Mouse (Mus musculus) hindbrain, embryonic 15.5 days (tissue): Measurements from ENCODE around the gene Slc6a13. TPM values are rescaled to one million over a fixed set of nuclear protein-coding genes. Genes with fewer than 3 reads are reported as not detected.
A peak's percentile ranks its signal among the peaks of the same experiment; 100 is the strongest.

ENCODE experiments used
- ATAC-seq: fragments of 200-750 bp; cut with Nextera tagmentation; 2 replicates; pipeline ENCODE4 v1.8.0; 2017; ENCODE audit warnings: low read depth, moderate number of reproducible peaks, moderate TSS enrichment; ENCODE audit not compliant: low FRiP score
- H3K27ac ChIP-seq: fragments of 300-500 bp; sonication (generic); replicated peaks from 2 replicates; pipeline ENCODE4 v1.5.1; 2015; ENCODE audit warnings: mild to moderate bottlenecking, inconsistent platforms
- H3K27me3 ChIP-seq: fragments of 300-500 bp; sonication (generic); 2 replicates; pipeline ENCODE4 v1.6.1; 2015; ENCODE audit warnings: control low read depth, inconsistent platforms
- H3K36me3 ChIP-seq: fragments of 300-500 bp; sonication (generic); 2 replicates; pipeline ENCODE4 v1.6.1; 2015; ENCODE audit warnings: control low read depth, inconsistent platforms
- H3K4me1 ChIP-seq: fragments of 300-500 bp; sonication (generic); replicated peaks from 2 replicates; pipeline ENCODE4 v1.6.1; 2015; ENCODE audit warnings: control low read depth, inconsistent platforms
- H3K4me2 ChIP-seq: fragments of 300-500 bp; sonication (generic); 2 replicates; pipeline ENCODE4 v1.6.1; 2015; ENCODE audit warnings: moderate library complexity, mild to moderate bottlenecking, inconsistent platforms
- H3K4me3 ChIP-seq: fragments of 300-500 bp; sonication (generic); 2 replicates; pipeline ENCODE4 v1.5.1; 2015; ENCODE audit warnings: mild to moderate bottlenecking, inconsistent platforms
- H3K9ac ChIP-seq: fragments of 300-500 bp; sonication (generic); 2 replicates; pipeline ENCODE4 v1.6.1; 2015; ENCODE audit warnings: inconsistent platforms
- H3K9me3 ChIP-seq: fragments of 300-500 bp; sonication (generic); 2 replicates; pipeline ENCODE4 v1.6.1; 2016; ENCODE audit warnings: control low read depth, inconsistent platforms
- WGBS: fragments of 180-500 bp; shearing (Covaris S2); methylation state at CpG from one replicate; pipeline ENCODE4 v1.1.7; 2015; 5-methylcytosine and 5-hydroxymethylcytosine counted together
- polyA plus RNA-seq: library from polyadenylated mRNA; unstranded; fragments of >200 nt; fragmentation: Nextera tagmentation; extraction: Ambion mirVana; gene quantifications from 2 replicates; pipeline ENCODE4 v1.2.1, GENCODE M21; 2015

Gene Slc6a13
- polyA plus RNA-seq, 1 experiment from 2014 or later, result 49.1 TPM

DNA sequence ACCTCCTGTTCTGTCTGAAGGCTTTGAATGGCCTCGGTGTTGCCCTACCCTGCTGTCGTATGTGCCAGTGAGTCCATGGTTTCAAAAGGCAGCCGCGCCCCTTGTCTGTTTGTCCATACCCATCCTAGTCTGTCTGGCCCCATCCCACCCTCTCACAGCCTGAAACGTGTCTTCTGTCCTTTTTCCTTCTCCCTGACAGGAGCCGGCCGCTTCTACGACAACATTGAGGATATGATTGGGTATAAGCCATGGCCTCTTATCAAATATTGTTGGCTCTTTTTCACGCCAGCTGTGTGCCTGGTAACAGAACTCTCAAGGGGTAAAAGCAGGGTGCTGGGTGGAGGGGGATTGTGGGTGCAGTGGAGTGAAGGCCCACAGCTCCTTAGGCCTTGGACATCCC lies 35.8 kb downstream of the Slc6a13 start:
- no peak overlapping the region for H3K4me2 ChIP-seq
- WGBS, result 90% methylated on average over 9 of the region's 9 CpGs
- H3K36me3 ChIP-seq, result no peaks in the 10 kb centered on the region
- no peak overlapping the region for H3K4me3 ChIP-seq
- H3K27ac ChIP-seq, result no peak overlapping the region
- H3K9ac ChIP-seq, result no peak overlapping the region
- no peaks in the 10 kb centered on the region for H3K4me1 ChIP-seq
- ATAC-seq, result no peak
- no peaks in the 10 kb centered on the region for H3K9me3 ChIP-seq
- H3K27me3 ChIP-seq, result 0 out of 2 replicates have a peak, but pooled peaks cover 2% of the 10 kb centered on the region

DNA sequence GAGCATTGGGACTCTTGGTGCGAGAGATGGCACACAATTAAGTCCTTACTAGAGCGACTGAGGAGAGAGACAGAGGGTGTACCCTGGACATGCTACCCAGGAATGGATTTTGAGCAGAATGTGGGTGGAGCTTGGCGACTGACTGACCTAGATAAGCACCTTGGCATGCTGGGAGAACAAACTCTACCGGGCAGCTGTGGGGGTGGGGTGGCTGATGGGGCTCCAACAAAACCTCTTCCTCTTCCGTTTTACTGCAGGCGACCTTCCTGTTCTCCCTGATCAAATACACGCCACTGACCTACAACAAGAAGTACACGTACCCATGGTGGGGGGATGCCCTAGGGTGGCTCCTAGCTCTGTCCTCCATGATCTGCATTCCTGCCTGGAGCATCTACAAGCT lies 36.5 kb downstream of the Slc6a13 start:
- whole genome bisulfite sequencing, result 81% methylated on average over 8 of the region's 8 CpGs
- no peak overlapping the region for H3K4me3 ChIP-seq
- no peaks in the 10 kb centered on the region for H3K4me1 ChIP-seq
- no peak for ATAC-seq
- 0 out of 2 replicates have a peak, but pooled peaks cover 2% of the 10 kb centered on the region for H3K27me3 ChIP-seq
- H3K36me3 ChIP-seq, result no peaks in the 10 kb centered on the region
- no peaks in the 10 kb centered on the region for H3K9me3 ChIP-seq
- no peak overlapping the region for H3K4me2 ChIP-seq
- no peak overlapping the region for H3K9ac ChIP-seq
- no peak overlapping the region for H3K27ac ChIP-seq

DNA sequence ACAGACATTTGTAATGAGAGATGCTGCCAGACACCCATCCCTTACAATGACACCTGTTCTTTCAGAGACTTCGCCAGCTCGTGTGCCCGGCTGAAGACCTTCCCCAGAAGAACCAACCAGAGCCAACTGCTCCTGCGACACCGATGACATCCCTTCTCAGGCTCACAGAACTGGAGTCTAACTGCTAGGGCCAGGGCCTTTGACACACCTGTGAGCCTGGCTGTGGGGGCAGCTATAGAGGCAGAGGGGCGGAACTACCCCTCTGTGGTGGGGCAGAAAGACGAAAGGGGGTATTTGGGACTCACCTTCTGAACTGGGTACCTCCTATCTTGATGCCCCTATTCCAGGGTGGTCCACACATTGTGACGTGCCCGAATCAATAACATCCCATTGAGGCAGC lies 37.2 kb downstream of the Slc6a13 start:
- WGBS, result 92% methylated on average over 9 of the region's 9 CpGs
- no peaks in the 10 kb centered on the region for H3K36me3 ChIP-seq

DNA sequence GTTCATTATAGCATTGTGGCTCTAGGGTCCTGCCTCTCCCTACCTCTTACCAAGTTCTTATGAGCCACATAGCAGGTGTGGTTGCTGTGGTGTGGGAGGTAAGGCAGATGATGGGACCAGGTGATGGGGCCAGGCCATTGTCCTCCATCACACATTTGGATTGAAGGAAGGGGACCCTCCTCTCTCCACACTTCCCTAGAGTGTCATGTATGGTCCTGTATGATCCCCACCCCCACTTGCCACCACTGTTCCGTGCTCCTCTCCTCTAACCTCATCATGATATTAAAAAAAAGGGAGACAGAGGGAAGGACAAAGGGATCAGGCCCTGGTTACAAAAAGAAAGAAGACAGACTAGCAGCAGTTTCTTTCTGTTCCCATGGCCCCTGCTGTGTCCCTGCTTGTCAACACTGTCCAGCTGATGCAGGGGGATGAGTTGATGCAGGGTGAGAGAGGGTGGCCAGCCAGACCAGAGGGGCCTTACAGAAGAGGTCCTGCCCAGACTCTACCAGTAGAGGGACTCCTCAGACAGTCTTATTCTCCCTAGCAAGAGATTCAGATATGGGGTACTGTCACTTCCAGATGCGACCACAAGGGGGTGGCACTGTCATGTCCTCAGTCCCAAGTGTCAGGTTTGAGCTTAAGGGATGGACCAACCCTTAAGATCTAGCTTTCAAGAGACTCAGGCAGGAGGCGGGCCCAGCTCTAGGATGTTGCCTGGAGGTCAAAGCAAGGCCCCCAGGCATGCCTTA lies 37.9 kb downstream of the Slc6a13 start:
- H3K4me3 ChIP-seq, result no peak overlapping the region
- WGBS, result 22% methylated on average over 3 of the region's 3 CpGs
- H3K4me2 ChIP-seq, result no peak overlapping the region
- H3K36me3 ChIP-seq, result no peaks in the 10 kb centered on the region
- 0 out of 2 replicates have a peak, but pooled peaks cover 2% of the 10 kb centered on the region for H3K27me3 ChIP-seq
- ATAC-seq, result peak; percentile 70
- H3K27ac ChIP-seq, result no peak overlapping the region
- no peaks in the 10 kb centered on the region for H3K9me3 ChIP-seq
- H3K4me1 ChIP-seq, result no peaks in the 10 kb centered on the region
- no peak overlapping the region for H3K9ac ChIP-seq

More for the DNA sequence above, 37.2 kb downstream of the Slc6a13 start:
- Histone ChIP-seq H3K27ac (no peak overlapping the region), H3K9me3 (no peaks in the 10 kb centered on the region), H3K9ac (no peak overlapping the region), H3K4me3 (no peak overlapping the region), H3K4me1 (no peaks in the 10 kb centered on the region), H3K4me2 (no peak overlapping the region), H3K27me3 (0 out of 2 replicates have a peak, but pooled peaks cover 2% of the 10 kb centered on the region)
- no peak for ATAC-seq

DNA sequence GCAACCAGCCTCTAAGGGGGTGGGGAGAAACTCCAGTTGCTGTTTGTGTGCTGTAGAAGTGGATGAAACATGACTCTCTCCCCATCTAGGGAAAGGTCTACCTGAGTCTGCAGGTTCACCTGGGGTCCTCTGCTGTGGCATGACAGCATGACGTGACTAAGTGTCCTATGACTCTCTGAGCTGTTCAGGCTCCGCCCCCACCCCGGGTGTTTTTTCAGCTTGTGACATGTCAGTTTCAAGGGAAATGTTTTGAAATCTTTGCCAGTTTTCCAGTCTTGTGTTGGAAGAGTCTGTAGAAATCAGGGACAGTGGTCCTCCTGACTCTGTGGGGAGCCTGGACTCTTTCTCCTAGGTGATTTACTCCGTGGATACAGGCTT lies 38.5 kb downstream of the Slc6a13 start:
- no peak overlapping the region for H3K9ac ChIP-seq
- H3K27ac ChIP-seq, result no peak overlapping the region
- no peaks in the 10 kb centered on the region for H3K36me3 ChIP-seq
- H3K27me3 ChIP-seq, result 0 out of 2 replicates have a peak, but pooled peaks cover 2% of the 10 kb centered on the region
- 61% methylated on average over 4 of the region's 4 CpGs for WGBS
- H3K4me3 ChIP-seq, result no peak overlapping the region
- no peaks in the 10 kb centered on the region for H3K9me3 ChIP-seq
- peak; percentile 25; the same call in 1 of the 2 replicates for ATAC-seq
- no peak overlapping the region for H3K4me2 ChIP-seq
- no peaks in the 10 kb centered on the region for H3K4me1 ChIP-seq

DNA sequence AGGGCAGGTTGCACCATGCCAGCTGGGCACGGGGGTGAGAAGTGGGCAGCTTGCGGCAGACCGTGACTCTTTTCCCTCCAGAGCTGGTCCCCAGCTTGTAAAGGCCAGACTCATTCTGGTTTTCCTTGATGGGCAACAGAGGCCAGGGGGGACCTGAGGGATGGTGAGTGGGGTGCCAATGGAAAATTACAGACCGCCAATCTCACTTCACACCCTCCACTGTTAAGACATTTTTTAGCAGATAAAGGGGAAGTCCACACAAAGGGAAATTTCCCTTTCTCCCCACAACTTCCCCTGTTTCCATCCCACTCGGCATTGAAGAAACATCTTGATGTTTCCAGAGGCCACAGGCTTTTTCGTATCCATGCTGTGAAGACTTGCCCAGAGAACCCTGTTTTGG lies 41.6 kb downstream of the Slc6a13 start:
- Histone ChIP-seq H3K4me2 (no peak overlapping the region), H3K9ac (no peak overlapping the region), H3K9me3 (no peaks in the 10 kb centered on the region), H3K4me3 (no peak overlapping the region), H3K27me3 (no peaks in the 10 kb centered on the region), H3K27ac (no peak overlapping the region), H3K36me3 (no peaks in the 10 kb centered on the region), H3K4me1 (no peaks in the 10 kb centered on the region)
- 82% methylated on average over 6 of the region's 6 CpGs for WGBS
- no peak for ATAC-seq

DNA sequence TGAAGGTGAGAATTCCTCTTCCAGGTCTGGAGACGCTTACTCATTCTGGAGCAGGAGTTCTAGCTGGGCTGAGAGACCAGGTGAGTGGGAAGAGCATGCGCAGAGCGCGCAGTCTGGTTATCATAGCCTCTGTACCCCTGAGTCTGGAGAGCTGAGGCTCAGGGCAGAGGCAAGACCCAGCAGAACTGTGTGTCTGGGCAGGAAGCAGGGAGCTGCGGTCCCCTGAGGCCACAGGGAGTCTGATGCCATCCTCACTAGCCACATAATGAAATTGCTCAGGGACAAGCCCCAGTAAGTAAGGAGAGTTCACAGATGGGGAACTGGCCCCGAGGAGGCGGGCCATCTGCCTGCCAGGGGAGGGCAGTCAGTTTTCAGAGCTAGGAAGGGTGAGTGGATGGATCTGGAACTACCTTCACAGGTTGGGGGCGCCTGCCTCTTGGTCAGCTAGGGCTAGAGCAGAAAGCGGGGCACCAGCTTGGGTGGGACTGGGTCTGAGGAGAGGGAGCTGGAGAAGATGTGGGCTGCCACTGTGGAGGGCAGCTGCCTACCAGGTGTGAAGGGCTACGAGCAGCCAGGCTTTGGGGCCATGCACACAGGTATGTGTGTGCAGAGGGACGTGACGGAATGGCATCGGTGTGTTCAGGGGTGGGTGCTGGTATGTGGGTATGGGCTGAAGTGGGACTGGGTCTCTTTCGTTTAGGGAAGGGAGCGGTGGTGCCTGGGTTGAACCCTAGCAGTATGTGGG lies 43.2 kb downstream of the Slc6a13 start, which contains the start of gene Slc6a12:
Gene Slc6a12 (plus strand): TSS at position 51 of the 745 bp plus-strand sequence.
- Histone ChIP-seq H3K27ac (no peak within 1 kb of the TSS), H3K36me3 (no peaks in the 10 kb centered on the region), H3K9ac (no peak within 1 kb of the TSS), H3K9me3 (no peaks in the 10 kb centered on the region), H3K4me2 (no peak within 1 kb of the TSS), H3K4me1 (no peaks in the 10 kb centered on the region), H3K4me3 (no peak within 1 kb of the TSS), H3K27me3 (no peaks in the 10 kb centered on the region)
- WGBS, result 79% methylated on average over 15 of the region's 15 CpGs
- no peak; the same call in 1 of the 2 replicates for ATAC-seq

DNA sequence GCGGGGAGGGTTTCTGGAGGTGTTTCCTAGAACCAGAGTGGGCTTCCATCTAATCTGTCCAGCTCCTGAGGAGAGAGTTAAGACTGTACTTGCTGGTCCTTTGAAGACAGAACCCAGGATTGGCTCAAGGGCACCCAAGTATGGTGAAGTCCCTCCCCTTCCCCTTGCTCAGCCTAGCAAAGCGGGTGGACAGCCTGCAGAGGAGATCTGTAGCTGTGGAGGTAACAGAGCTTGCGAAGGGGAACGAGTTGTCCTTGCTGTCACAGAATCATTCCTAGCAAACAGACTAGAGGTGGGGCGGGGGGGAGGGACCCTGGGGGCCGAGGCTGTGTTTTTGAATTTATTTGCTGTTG lies 43.7 kb downstream of the Slc6a13 start:
- WGBS, result 70% methylated on average over 6 of the region's 6 CpGs
- H3K27me3 ChIP-seq, result no peaks in the 10 kb centered on the region
- H3K27ac ChIP-seq, result no peak overlapping the region
- no peaks in the 10 kb centered on the region for H3K9me3 ChIP-seq
- H3K4me2 ChIP-seq, result no peak overlapping the region
- ATAC-seq, result no peak
- no peak overlapping the region for H3K9ac ChIP-seq
- H3K36me3 ChIP-seq, result no peaks in the 10 kb centered on the region
- H3K4me3 ChIP-seq, result no peak overlapping the region
- no peaks in the 10 kb centered on the region for H3K4me1 ChIP-seq

DNA sequence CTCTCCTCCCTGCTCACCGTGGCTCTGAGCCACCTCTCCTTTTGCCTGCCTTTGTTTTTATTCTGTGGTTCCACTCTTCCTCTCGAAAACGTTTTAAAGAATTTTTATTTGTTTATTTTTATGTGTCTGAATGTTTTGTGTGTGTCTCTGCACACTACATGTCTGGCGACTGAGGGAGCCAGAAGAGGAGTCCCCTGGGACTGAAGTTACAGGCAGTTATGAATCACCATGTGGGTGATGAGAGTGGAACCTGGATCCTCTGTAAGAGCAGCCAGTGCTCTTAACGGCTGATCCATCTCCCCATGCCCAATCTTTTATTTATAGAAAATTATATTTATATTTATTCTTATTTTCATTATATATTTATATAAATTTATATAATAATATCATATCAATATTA lies 44.3 kb downstream of the Slc6a13 start:
- H3K27ac ChIP-seq, result no peak overlapping the region
- no peak overlapping the region for H3K9ac ChIP-seq
- WGBS, result 59% methylated on average over 5 of the region's 5 CpGs
- ATAC-seq, result no peak
- no peaks in the 10 kb centered on the region for H3K4me1 ChIP-seq
- H3K9me3 ChIP-seq, result no peaks in the 10 kb centered on the region
- no peak overlapping the region for H3K4me3 ChIP-seq
- H3K36me3 ChIP-seq, result no peaks in the 10 kb centered on the region
- H3K27me3 ChIP-seq, result no peaks in the 10 kb centered on the region
- no peak overlapping the region for H3K4me2 ChIP-seq

DNA sequence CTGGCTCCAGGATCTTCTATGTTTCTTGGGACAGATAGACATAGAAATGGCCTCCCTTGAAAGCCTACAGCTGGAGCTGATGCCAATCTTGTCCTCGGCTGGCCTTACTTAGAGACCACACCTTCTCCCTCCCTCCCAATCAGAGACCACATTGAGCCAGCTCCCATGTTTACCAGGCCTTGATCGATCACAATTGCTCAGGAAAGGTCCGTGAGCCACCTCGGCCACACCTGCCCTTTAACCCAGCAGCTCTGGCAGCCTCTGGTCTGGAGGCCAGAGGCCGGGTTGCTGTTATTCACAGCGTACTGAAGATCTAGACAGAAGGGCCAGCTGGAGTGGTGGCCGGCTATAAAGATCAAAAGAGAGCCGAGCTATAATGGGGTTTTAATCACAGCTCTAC lies 46.4 kb downstream of the Slc6a13 start:
- Histone ChIP-seq H3K27ac (no peak overlapping the region), H3K9me3 (no peaks in the 10 kb centered on the region), H3K9ac (no peak overlapping the region), H3K4me2 (no peak overlapping the region), H3K4me1 (no peaks in the 10 kb centered on the region), H3K4me3 (no peak overlapping the region), H3K36me3 (no peaks in the 10 kb centered on the region), H3K27me3 (no peaks in the 10 kb centered on the region)
- no peak for ATAC-seq
- 45% methylated on average over 8 of the region's 8 CpGs for WGBS

DNA sequence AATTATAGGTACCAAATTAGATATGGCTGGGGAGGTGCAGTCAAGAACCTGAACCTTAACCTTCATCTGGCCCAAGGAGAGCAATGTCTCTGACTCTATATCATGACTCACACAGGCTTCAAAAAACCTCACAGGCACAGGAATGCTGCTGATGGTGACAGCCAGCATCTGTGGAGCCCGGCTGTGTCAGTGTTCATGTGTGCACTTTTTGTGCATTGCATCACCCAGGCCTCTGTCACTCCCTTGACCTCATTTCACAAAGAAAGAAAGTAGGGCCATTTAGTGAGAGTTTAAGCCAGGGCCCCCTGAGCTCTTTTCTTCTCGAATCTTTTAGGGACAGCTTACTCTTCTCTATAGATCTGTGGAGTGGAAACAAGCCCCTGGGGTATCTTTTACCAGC lies 52.2 kb downstream of the Slc6a13 start:
- Histone ChIP-seq H3K27me3 (no peaks in the 10 kb centered on the region), H3K4me1 (no peaks in the 10 kb centered on the region), H3K4me3 (no peak overlapping the region), H3K27ac (no peak overlapping the region), H3K9ac (no peak overlapping the region), H3K4me2 (no peak overlapping the region), H3K9me3 (no peaks in the 10 kb centered on the region), H3K36me3 (no peaks in the 10 kb centered on the region)
- WGBS, result 36% methylated on average over 2 of the region's 2 CpGs
- no peak for ATAC-seq

DNA sequence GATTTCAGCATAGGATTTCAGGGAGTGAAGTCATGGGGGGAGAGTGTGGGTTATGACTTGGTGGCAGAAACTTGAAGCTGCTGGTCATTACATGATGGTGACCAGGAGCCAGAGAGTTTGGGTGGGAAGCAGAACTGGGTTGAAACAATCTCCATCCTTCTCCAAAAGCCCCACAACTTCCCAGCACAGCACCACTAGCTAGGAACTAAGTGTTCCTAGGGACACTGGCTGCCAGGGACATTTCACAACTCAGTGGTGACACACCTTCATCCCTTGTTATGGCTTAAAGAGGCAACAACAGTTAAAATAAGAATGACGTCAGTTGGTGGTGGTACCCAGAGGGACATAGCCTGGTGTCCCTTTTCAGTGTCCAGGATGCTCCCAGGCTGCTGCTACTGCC lies 56.0 kb downstream of the Slc6a13 start:
- Histone ChIP-seq H3K4me2 (no peak overlapping the region), H3K36me3 (no peaks in the 10 kb centered on the region), H3K9ac (no peak overlapping the region), H3K4me1 (no peaks in the 10 kb centered on the region), H3K27me3 (no peaks in the 10 kb centered on the region), H3K4me3 (no peak overlapping the region), H3K27ac (no peak overlapping the region), H3K9me3 (no peaks in the 10 kb centered on the region)
- 96% methylated on average over 1 of the region's 1 CpGs for WGBS
- ATAC-seq, result no peak
